Mouse (Mus musculus) kidney, adult 2 months (tissue): ENCODE data around the gene Ccdc91.

ENCODE experiments used
- CTCF ChIP-seq: fragments of 200-500 bp; conservative IDR thresholded peaks from 2 replicates; pipeline ENCODE4 v1.5.1; 2011; ENCODE audit warnings: low read depth, mild to moderate bottlenecking, control low read depth, low read length, moderate library complexity, mixed read lengths; ENCODE audit not compliant: insufficient read depth, insufficient read length
- POLR2A ChIP-seq: fragments of 200-500 bp; IDR thresholded peaks from one replicate; pipeline ENCODE4 v1.6.1; 2011; ENCODE audit warnings: low read depth, low read length, control low read depth

GRCm38 (mm10) chr6:147675022-147675733 lies 199.6 kb downstream of the Ccdc91 start:
- no peak for TF ChIP-seq CTCF
- TF ChIP-seq POLR2A, result no peak
